Mouse (Mus musculus) macrophage (primary cell): ENCODE results near the gene Spata31d1d. TPM values are rescaled to one million over a fixed set of nuclear protein-coding genes. Genes with fewer than 3 reads are reported as not detected.

Experiments used
- H3K27ac ChIP-seq: fragments of 350-480 bp; formaldehyde crosslinking; 2 replicates; pipeline ENCODE4 v1.9.0; 2021
- H3K36me3 ChIP-seq: fragments of 350-480 bp; formaldehyde crosslinking; 2 replicates; pipeline ENCODE4 v1.9.0; 2021; ENCODE audit errors: inconsistent target
- H3K4me3 ChIP-seq: fragments of 350-480 bp; formaldehyde crosslinking; 2 replicates; pipeline ENCODE4 v1.9.0; 2021; ENCODE audit errors: inconsistent target
- H3K79me2 ChIP-seq: fragments of 350-480 bp; formaldehyde crosslinking; 2 replicates; pipeline ENCODE4 v1.9.0; 2021; ENCODE audit errors: inconsistent target
- WGBS: methylation state at CpG from one replicate; pipeline ENCODE4 v1.1.7; 2026; ENCODE audit warnings: inconsistent platforms; ENCODE audit not compliant: missing documents; 5-methylcytosine and 5-hydroxymethylcytosine counted together
- polyA plus RNA-seq: library from polyadenylated mRNA; stranded (reverse); fragments of 250-400 nt; gene quantifications from 3 replicates; pipeline ENCODE4 v1.2.4, GENCODE M21; 2018; ENCODE audit warnings: inconsistent platforms

Gene Spata31d1d
- polyA plus RNA-seq, 1 experiment from 2014 or later: not detected

GRCm38 (mm10) chr13:59679306-59679705 lies 52.2 kb downstream of the Spata31d1d start:
- Histone ChIP-seq H3K4me3 (no peak overlapping the region), H3K36me3 (no peaks in the 10 kb centered on the region), H3K27ac (no peak overlapping the region), H3K79me2 (no peaks in the 10 kb centered on the region)
- WGBS: 70% methylated on average over 4 of the region's 4 CpGs

- Histone ChIP-seq H3K4me3 (no peak overlapping the region), H3K36me3 (no peaks in the 10 kb centered on the region), H3K79me2 (no peaks in the 10 kb centered on the region), H3K27ac (no peak overlapping the region)
- 48% methylated on average over 10 of the region's 12 CpGs for WGBS
Measured at GRCm38 (mm10) chr13:59676316-59677229, 55.0 kb downstream of the Spata31d1d start.

Other genes starting within 250 kb of the Spata31d1d start
- 12.0 to 24.6 TPM (median 20.9 TPM) in 3 replicates for gene Agtpbp1, start 146.5 kb downstream of the Spata31d1d start, polyA plus RNA-seq
- gene Naa35, start 146.5 kb downstream of the Spata31d1d start, polyA plus RNA-seq: 16.4 to 23.6 TPM (median 20.1 TPM) in 3 replicates
- gene Golm1, start 55.9 kb downstream of the Spata31d1d start, polyA plus RNA-seq: 2.6 to 4.7 TPM (median 3.3 TPM) in 3 replicates
- not detected in 3 replicates for gene 4921517D22Rik, start 37.6 kb downstream of the Spata31d1d start, polyA plus RNA-seq
- not detected in 3 replicates for gene Spata31d1a, start 21.4 kb downstream of the Spata31d1d start, polyA plus RNA-seq
- not detected in 3 replicates for gene Spata31d1b, start 19.5 kb downstream of the Spata31d1d start, polyA plus RNA-seq
- not detected in 3 replicates for gene 1700014D04Rik, start 15.0 kb upstream of the Spata31d1d start, polyA plus RNA-seq
- gene Isca1, start 38.1 kb upstream of the Spata31d1d start, polyA plus RNA-seq: 41.7 to 54.6 TPM (median 44.4 TPM) in 3 replicates
- not detected in 3 replicates for gene Gm49354, start 50.5 kb upstream of the Spata31d1d start, polyA plus RNA-seq
- gene Tut7, start 91.4 kb upstream of the Spata31d1d start, polyA plus RNA-seq: 81.0 to 150 TPM (median 103 TPM) in 3 replicates